Mouse (Mus musculus) stomach, embryonic 15.5 days (tissue): ENCODE results near the gene Gm6904. TPM values are rescaled to one million over a fixed set of nuclear protein-coding genes. Genes with fewer than 3 reads are reported as not detected.
"Not testable (repeated sequence)": the region's sequence is repeated elsewhere in the genome, so short reads cannot be mapped to it uniquely, and the experiment has no call there.

Experiments used
- ATAC-seq: fragments of 200-750 bp; cut with Nextera tagmentation; 2 replicates; pipeline ENCODE4 v1.8.0; 2017; ENCODE audit warnings: low read depth, moderate number of reproducible peaks, moderate TSS enrichment; ENCODE audit not compliant: insufficient read depth, low FRiP score
- H3K27ac ChIP-seq: fragments of 300-500 bp; sonication (generic); 2 replicates; pipeline ENCODE4 v1.5.1; 2015; ENCODE audit warnings: mild to moderate bottlenecking, inconsistent platforms
- H3K27me3 ChIP-seq: fragments of 300-500 bp; sonication (generic); replicated peaks from 2 replicates; pipeline ENCODE4 v1.6.1; 2015; ENCODE audit warnings: inconsistent platforms
- H3K36me3 ChIP-seq: fragments of 300-500 bp; sonication (generic); 2 replicates; pipeline ENCODE4 v1.6.1; 2015; ENCODE audit warnings: inconsistent platforms
- H3K4me1 ChIP-seq: fragments of 300-500 bp; sonication (generic); 2 replicates; pipeline ENCODE4 v1.6.1; 2015; ENCODE audit warnings: inconsistent platforms
- H3K4me2 ChIP-seq: fragments of 300-500 bp; sonication (generic); 2 replicates; pipeline ENCODE4 v1.6.1; 2015; ENCODE audit warnings: mild to moderate bottlenecking, inconsistent platforms
- H3K4me3 ChIP-seq: fragments of 300-500 bp; sonication (generic); replicated peaks from 2 replicates; pipeline ENCODE4 v1.5.1; 2015; ENCODE audit warnings: inconsistent platforms
- H3K9ac ChIP-seq: fragments of 300-500 bp; sonication (generic); 2 replicates; pipeline ENCODE4 v1.6.1; 2015; ENCODE audit warnings: inconsistent platforms
- H3K9me3 ChIP-seq: fragments of 300-500 bp; sonication (generic); 2 replicates; pipeline ENCODE4 v1.6.1; 2016; ENCODE audit warnings: inconsistent platforms
- WGBS: fragments of 180-500 bp; shearing (Covaris S2); methylation state at CpG from one replicate; pipeline ENCODE4 v1.1.7; 2015; 5-methylcytosine and 5-hydroxymethylcytosine counted together
- polyA plus RNA-seq: library from polyadenylated mRNA; unstranded; fragments of >200 nt; fragmentation: Nextera tagmentation; extraction: Ambion mirVana; gene quantifications from 2 replicates; pipeline ENCODE4 v1.2.1, GENCODE M21; 2015

The Gm6904 gene
- polyA plus RNA-seq = not detected in 2 replicates

- no peak within 1 kb of the TSS for H3K9ac ChIP-seq
- no peak within 1 kb of the TSS for H3K4me3 ChIP-seq
- H3K36me3 ChIP-seq = no peaks in the 10 kb centered on the region
- no peak for ATAC-seq
- no peaks in the 10 kb centered on the region for H3K4me1 ChIP-seq
- 51% methylated on average over 3 of the region's 3 CpGs for WGBS
- H3K27ac ChIP-seq = no peak within 1 kb of the TSS
- H3K4me2 ChIP-seq = no peak within 1 kb of the TSS
- H3K9me3 ChIP-seq = no peaks in the 10 kb centered on the region
- no peaks in the 10 kb centered on the region for H3K27me3 ChIP-seq
Observed at GRCm38 (mm10) chr14:59260056-59260455, at the start of gene Gm6904. Gene Gm6904, minus strand, starts transcription at chr14:59260216.

- H3K4me3 ChIP-seq, H3K4me1 ChIP-seq, H3K9ac ChIP-seq, H3K27me3 ChIP-seq, H3K36me3 ChIP-seq, H3K4me2 ChIP-seq, ATAC-seq, H3K27ac ChIP-seq, H3K9me3 ChIP-seq: not testable (repeated sequence)
- 85% methylated on average over 1 of the region's 1 CpGs for WGBS
Observed at GRCm38 (mm10) chr14:59297391-59297790, 37.4 kb upstream of the Gm6904 start, which contains the start of gene Phf11a. Gene Phf11a, minus strand, starts transcription at chr14:59297522.

GRCm38 (mm10) chr14:59291769-59292168 is 31.8 kb upstream of the Gm6904 start:
- not testable (repeated sequence) for H3K4me1 ChIP-seq, H3K27me3 ChIP-seq, H3K9ac ChIP-seq, H3K4me3 ChIP-seq, H3K9me3 ChIP-seq, H3K4me2 ChIP-seq, ATAC-seq, H3K27ac ChIP-seq, H3K36me3 ChIP-seq

GRCm38 (mm10) chr14:59274961-59275360 is 14.9 kb upstream of the Gm6904 start:
- not testable (repeated sequence) for H3K4me1 ChIP-seq, H3K9ac ChIP-seq, H3K9me3 ChIP-seq, H3K4me3 ChIP-seq, H3K27me3 ChIP-seq, H3K36me3 ChIP-seq, H3K4me2 ChIP-seq, H3K27ac ChIP-seq, ATAC-seq
- WGBS = 77% methylated on average over 4 of the region's 4 CpGs

GRCm38 (mm10) chr14:59255861-59256260 is 4.2 kb downstream of the Gm6904 start:
- H3K4me1 ChIP-seq, H3K9ac ChIP-seq, H3K27me3 ChIP-seq, H3K4me2 ChIP-seq, H3K9me3 ChIP-seq, H3K27ac ChIP-seq, H3K36me3 ChIP-seq, H3K4me3 ChIP-seq, ATAC-seq: not testable (repeated sequence)
- WGBS = 84% methylated on average over 1 of the region's 1 CpGs

GRCm38 (mm10) chr14:59250350-59250749 is 9.7 kb downstream of the Gm6904 start:
- H3K4me1 ChIP-seq, H3K9me3 ChIP-seq, ATAC-seq, H3K36me3 ChIP-seq, H3K9ac ChIP-seq, H3K27ac ChIP-seq, H3K4me3 ChIP-seq, H3K4me2 ChIP-seq, H3K27me3 ChIP-seq: not testable (repeated sequence)
- 52% methylated on average over 5 of the region's 5 CpGs for WGBS

- WGBS = 89% methylated on average over 9 of the region's 9 CpGs
- Histone ChIP-seq H3K4me3 (no peak overlapping the region), H3K36me3 (peaks cover 41% of the 10 kb centered on the region), H3K27me3 (no peaks in the 10 kb centered on the region), H3K4me2 (no peak overlapping the region), H3K27ac (no peak overlapping the region), H3K9ac (no peak overlapping the region), H3K9me3 (no peaks in the 10 kb centered on the region), H3K4me1 (no peaks in the 10 kb centered on the region)
- no peak for ATAC-seq
Observed at GRCm38 (mm10) chr14:59233635-59234034, 26.4 kb downstream of the Gm6904 start.

GRCm38 (mm10) chr14:59232003-59232402 is 28.0 kb downstream of the Gm6904 start:
- no peak overlapping the region for H3K9ac ChIP-seq
- H3K36me3 ChIP-seq = peaks cover 44% of the 10 kb centered on the region
- no peaks in the 10 kb centered on the region for H3K27me3 ChIP-seq
- no peak overlapping the region for H3K4me2 ChIP-seq
- H3K9me3 ChIP-seq = no peaks in the 10 kb centered on the region
- no peak overlapping the region for H3K4me3 ChIP-seq
- H3K4me1 ChIP-seq = no peaks in the 10 kb centered on the region
- H3K27ac ChIP-seq = no peak overlapping the region
- no peak for ATAC-seq
- WGBS = 68% methylated on average over 5 of the region's 5 CpGs

- Histone ChIP-seq H3K27ac (no peak overlapping the region), H3K9me3 (no peaks in the 10 kb centered on the region), H3K9ac (no peak overlapping the region), H3K4me3 (no peak overlapping the region), H3K36me3 (peaks cover 44% of the 10 kb centered on the region), H3K4me1 (no peaks in the 10 kb centered on the region), H3K4me2 (no peak overlapping the region), H3K27me3 (no peaks in the 10 kb centered on the region)
- 89% methylated on average over 21 of the region's 21 CpGs for WGBS
- no peak for ATAC-seq
Observed at GRCm38 (mm10) chr14:59230331-59230966, 29.6 kb downstream of the Gm6904 start.

GRCm38 (mm10) chr14:59229822-59230221 is 30.2 kb downstream of the Gm6904 start:
- Histone ChIP-seq H3K9ac (no peak overlapping the region), H3K4me2 (no peak overlapping the region), H3K4me3 (no peak overlapping the region), H3K27me3 (no peaks in the 10 kb centered on the region), H3K36me3 (peaks cover 43% of the 10 kb centered on the region), H3K9me3 (no peaks in the 10 kb centered on the region), H3K4me1 (no peaks in the 10 kb centered on the region), H3K27ac (no peak overlapping the region)
- WGBS = 91% methylated on average over 3 of the region's 3 CpGs
- ATAC-seq = no peak

GRCm38 (mm10) chr14:59226240-59226639 is 33.8 kb downstream of the Gm6904 start:
- no peaks in the 10 kb centered on the region for H3K27me3 ChIP-seq
- ATAC-seq = no peak
- no peaks in the 10 kb centered on the region for H3K4me1 ChIP-seq
- no peak overlapping the region for H3K9ac ChIP-seq
- 93% methylated on average over 11 of the region's 11 CpGs for WGBS
- no peak overlapping the region for H3K27ac ChIP-seq
- no peak overlapping the region for H3K4me2 ChIP-seq
- no peak overlapping the region for H3K4me3 ChIP-seq
- H3K9me3 ChIP-seq = no peaks in the 10 kb centered on the region
- peaks cover 41% of the 10 kb centered on the region for H3K36me3 ChIP-seq

GRCm38 (mm10) chr14:59219241-59219640 is 40.8 kb downstream of the Gm6904 start:
- 87% methylated on average over 3 of the region's 3 CpGs for WGBS
- Histone ChIP-seq H3K4me3 (no peak overlapping the region), H3K36me3 (peaks cover 19% of the 10 kb centered on the region), H3K27ac (no peak overlapping the region), H3K9ac (no peak overlapping the region), H3K4me1 (no peaks in the 10 kb centered on the region), H3K9me3 (no peaks in the 10 kb centered on the region), H3K4me2 (no peak overlapping the region), H3K27me3 (no peaks in the 10 kb centered on the region)
- ATAC-seq = no peak

- ATAC-seq = no peak
- H3K9ac ChIP-seq = no peak overlapping the region
- H3K36me3 ChIP-seq = peaks cover 3% of the 10 kb centered on the region
- no peak overlapping the region for H3K27ac ChIP-seq
- no peak overlapping the region for H3K4me2 ChIP-seq
- 0 out of 2 replicates have a peak, but pooled peaks cover 5% of the 10 kb centered on the region for H3K4me1 ChIP-seq
- no peaks in the 10 kb centered on the region for H3K9me3 ChIP-seq
- WGBS = 94% methylated on average over 2 of the region's 2 CpGs
- H3K27me3 ChIP-seq = no peaks in the 10 kb centered on the region
- H3K4me3 ChIP-seq = no peak overlapping the region
Observed at GRCm38 (mm10) chr14:59209816-59210215, 50.2 kb downstream of the Gm6904 start.
